Mouse (Mus musculus): ENCODE results near the gene Xylb.

- no peak for TF ChIP-seq CTCF (IDR thresholded peaks at IDR 0.05; ENCODE audit: low read depth, low read length)
- TF ChIP-seq POLR2A (IDR thresholded peaks at IDR 0.05; ENCODE audit: extremely low read depth, insufficient read depth, low read length): no peak
These were observed 28.7 kb upstream of the Xylb start for GRCm38 (mm10) chr9:119328488-119328887.

Data from liver, adult 2 months (tissue).